Mouse (Mus musculus): Measurements from ENCODE around the gene Dpp4.

DNA sequence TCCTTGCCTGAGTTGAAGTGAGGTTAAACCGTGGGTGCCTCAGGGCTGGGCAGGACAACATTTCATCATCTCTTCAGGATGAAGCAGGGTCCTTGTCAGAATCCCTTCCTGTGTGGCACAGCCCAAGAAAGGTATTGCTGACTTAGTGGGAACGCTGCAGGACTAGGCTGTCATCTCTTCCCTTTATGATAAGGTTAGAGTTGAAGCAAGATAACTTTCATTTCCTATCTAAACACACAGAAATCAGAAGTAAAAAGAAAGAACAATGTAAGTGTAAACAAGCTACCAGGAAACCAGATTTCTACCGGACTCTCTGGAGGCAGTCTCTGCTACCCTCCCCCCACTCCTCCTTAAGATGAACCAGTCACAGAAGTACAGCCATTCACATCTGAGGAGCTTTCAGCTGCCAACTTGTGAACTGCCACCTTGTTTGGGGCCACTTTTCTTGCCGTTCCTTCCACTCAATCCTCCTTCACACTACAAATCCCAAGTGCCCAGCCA lies 3.3 kb downstream of the Dpp4 start:
- no peak for TF ChIP-seq POLR2A (IDR thresholded peaks at IDR 0.05; ENCODE audit: control insufficient read depth, extremely low read depth, insufficient read depth, low read length, poor library complexity)
- TF ChIP-seq CTCF (IDR thresholded peaks at IDR 0.05; ENCODE audit: borderline replicate concordance, control insufficient read depth, extremely low read depth, insufficient read depth, low read length, poor library complexity), result no peak

All from thymus, adult 2 months (tissue).